Mouse (Mus musculus) stomach, postnatal 0 days (tissue): Measurements from ENCODE around the gene Sergef. TPM values are rescaled to one million over a fixed set of nuclear protein-coding genes. Genes with fewer than 3 reads are reported as not detected.

ENCODE experiments used
- ATAC-seq: fragments of 200-750 bp; cut with Nextera tagmentation; 2 replicates; pipeline ENCODE4 v1.8.0; 2017; ENCODE audit not compliant: low FRiP score, low TSS enrichment
- DNase-seq: peaks from one replicate; pipeline ENCODE4 v3.0.0-alpha.2; 2016; ENCODE audit warnings: low spot score
- H3K27ac ChIP-seq: fragments of 300-500 bp; sonication (generic); replicated peaks from 2 replicates; pipeline ENCODE4 v1.5.1; 2014; ENCODE audit warnings: mild to moderate bottlenecking, control low read depth
- H3K27me3 ChIP-seq: fragments of 300-500 bp; sonication (generic); 2 replicates; pipeline ENCODE4 v1.6.1; 2014; ENCODE audit warnings: low read length; ENCODE audit not compliant: control insufficient read depth, insufficient read depth
- H3K36me3 ChIP-seq: fragments of 300-500 bp; sonication (generic); 2 replicates; pipeline ENCODE4 v1.6.1; 2014; ENCODE audit warnings: low read length, mixed read lengths; ENCODE audit not compliant: control insufficient read depth, insufficient read depth
- H3K4me1 ChIP-seq: fragments of 300-500 bp; sonication (generic); replicated peaks from 2 replicates; pipeline ENCODE4 v1.6.1; 2014; ENCODE audit warnings: antibody characterized with exemption; ENCODE audit not compliant: control insufficient read depth, insufficient read depth
- H3K4me2 ChIP-seq: fragments of 300-500 bp; sonication (generic); replicated peaks from 2 replicates; pipeline ENCODE4 v1.6.1; 2014; ENCODE audit warnings: low read depth, mild to moderate bottlenecking, control low read depth, moderate library complexity
- H3K4me3 ChIP-seq: fragments of 300-500 bp; sonication (generic); 2 replicates; pipeline ENCODE4 v1.5.1; 2014; ENCODE audit warnings: low read depth, low read length, control low read depth
- H3K9ac ChIP-seq: fragments of 300-500 bp; sonication (generic); 2 replicates; pipeline ENCODE4 v1.6.1; 2014; ENCODE audit warnings: mild to moderate bottlenecking, low read length, control low read depth, mixed read lengths
- H3K9me3 ChIP-seq: fragments of 300-500 bp; sonication (generic); 2 replicates; pipeline ENCODE4 v1.6.1; 2016; ENCODE audit warnings: low read length; ENCODE audit not compliant: control insufficient read depth
- CTCF ChIP-seq: IDR thresholded peaks from 2 replicates; pipeline ENCODE4 v1.5.1; 2016; ENCODE audit warnings: antibody characterized with exemption, low read depth, mild to moderate bottlenecking, moderate library complexity
- EP300 ChIP-seq: optimal IDR thresholded peaks from 2 replicates; pipeline ENCODE3; 2016; ENCODE audit warnings: antibody characterized with exemption
- WGBS: fragments of 180-500 bp; shearing (Covaris S2); extraction: QIAGEN DNeasy Blood & Tissue Kit; methylation state at CpG from one replicate; pipeline ENCODE4 v1.1.7; 2014; 5-methylcytosine and 5-hydroxymethylcytosine counted together
- polyA plus RNA-seq: library from polyadenylated mRNA; unstranded; fragments of >200 nt; fragmentation: Nextera tagmentation; extraction: Ambion mirVana; gene quantifications from 2 replicates; pipeline ENCODE4 v1.2.1, GENCODE M21; 2015

The Sergef gene
- polyA plus RNA-seq, 1 experiment from 2014 or later: 11.4 TPM

DNA sequence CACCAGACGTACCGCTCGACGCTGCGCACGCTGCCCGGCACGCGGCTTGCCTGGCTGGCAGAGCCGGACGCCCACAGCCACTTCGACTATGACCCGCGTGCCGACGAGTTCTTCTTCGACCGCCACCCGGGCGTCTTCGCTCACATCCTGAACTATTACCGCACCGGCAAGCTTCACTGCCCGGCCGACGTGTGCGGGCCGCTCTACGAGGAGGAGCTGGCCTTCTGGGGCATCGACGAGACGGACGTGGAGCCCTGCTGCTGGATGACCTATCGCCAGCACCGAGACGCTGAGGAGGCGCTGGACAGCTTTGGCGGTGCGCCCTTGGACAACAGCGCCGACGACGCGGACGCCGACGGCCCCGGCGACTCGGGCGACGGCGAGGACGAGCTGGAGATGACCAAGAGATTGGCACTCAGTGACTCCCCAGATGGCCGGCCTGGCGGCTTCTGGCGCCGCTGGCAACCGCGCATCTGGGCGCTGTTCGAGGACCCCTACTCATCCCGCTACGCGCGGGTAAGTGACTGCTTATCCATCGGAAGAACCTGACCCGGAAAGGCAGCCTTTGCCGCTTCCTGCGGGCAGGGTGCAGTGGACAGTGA is 241.8 kb downstream of the Sergef start:
- WGBS: 13% methylated on average over 70 of the region's 70 CpGs
- DNase-seq: no peak
- no peaks in the 10 kb centered on the region for H3K4me1 ChIP-seq
- no peak overlapping the region for H3K4me2 ChIP-seq
- no peak overlapping the region for H3K4me3 ChIP-seq
- H3K9me3 ChIP-seq: no peaks in the 10 kb centered on the region
- TF ChIP-seq CTCF: no peak
- no peak for TF ChIP-seq EP300
- no peaks in the 10 kb centered on the region for H3K36me3 ChIP-seq
- no peak overlapping the region for H3K9ac ChIP-seq
- no peak overlapping the region for H3K27ac ChIP-seq
- ATAC-seq: no peak
- H3K27me3 ChIP-seq: peaks cover 33% of the 10 kb centered on the region

- Histone ChIP-seq H3K9ac (no peak overlapping the region), H3K27me3 (peaks cover 33% of the 10 kb centered on the region), H3K4me2 (peak overlapping the region; percentile 64), H3K27ac (no peak overlapping the region), H3K4me3 (peak overlapping the region; percentile 36), H3K9me3 (no peaks in the 10 kb centered on the region), H3K36me3 (no peaks in the 10 kb centered on the region), H3K4me1 (no peaks in the 10 kb centered on the region)
- WGBS: 1% methylated on average over 53 of the region's 64 CpGs
- DNase-seq (no peak), ATAC-seq (peak; percentile 19)
- TF ChIP-seq CTCF (peak; percentile 34), EP300 (no peak)
These were observed 242.5 kb downstream of the Sergef start for GRCm38 (mm10) chr7:46396928-46397731.

DNA sequence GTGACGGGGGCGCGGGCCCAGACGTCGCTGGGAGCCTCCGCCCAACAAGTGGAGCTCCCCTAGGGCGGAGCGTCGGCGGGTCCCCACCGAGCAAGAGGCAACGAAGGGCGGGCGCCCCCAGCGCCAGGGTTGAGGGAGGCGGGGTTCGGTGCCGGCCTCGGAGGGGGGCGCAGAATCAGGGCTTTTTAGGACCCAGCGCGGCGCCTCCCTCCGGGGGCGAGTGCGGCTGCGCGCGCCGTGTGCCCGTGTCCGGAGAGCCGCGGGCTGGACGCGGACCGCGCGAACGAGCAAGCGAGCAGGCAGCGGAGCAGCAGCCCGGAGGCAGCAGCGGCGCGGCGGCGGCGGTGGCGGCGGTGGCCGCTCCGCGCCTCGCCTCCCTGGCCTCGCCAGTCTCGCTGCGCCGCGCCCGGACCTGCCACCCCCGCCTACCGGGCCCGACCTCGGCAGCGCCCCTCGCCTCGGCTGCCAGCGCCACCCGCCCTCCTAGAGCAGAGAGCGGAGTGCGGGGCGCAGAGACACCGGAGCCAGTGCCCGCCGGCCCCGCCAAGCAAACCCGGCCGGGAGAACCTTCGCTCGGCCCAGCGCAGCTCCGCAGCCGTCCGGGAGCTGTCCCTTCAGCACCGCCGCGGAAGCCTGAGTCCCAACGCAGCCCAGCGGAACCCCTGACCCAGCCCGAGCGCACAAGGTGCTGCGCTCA is 243.2 kb downstream of the Sergef start, which contains the start of gene Kcnc1:
Kcnc1 (plus strand) TSS at position 267 of the 697 bp plus-strand sequence.
- Histone ChIP-seq H3K9me3 (no peaks in the 10 kb centered on the region), H3K4me2 (peak within 1 kb of the TSS; percentile 64), H3K36me3 (no peaks in the 10 kb centered on the region), H3K9ac (no peak within 1 kb of the TSS), H3K4me3 (peak within 1 kb of the TSS; percentile 36), H3K4me1 (no peaks in the 10 kb centered on the region), H3K27me3 (peaks cover 33% of the 10 kb centered on the region), H3K27ac (no peak within 1 kb of the TSS)
- WGBS: under 1% methylated on average over 45 of the region's 93 CpGs
- 0 out of 2 replicates have a peak, but pooled peaks have one; percentile 7 for TF ChIP-seq CTCF
- TF ChIP-seq EP300: no peak
- DNase-seq (peak; percentile 88), ATAC-seq (peak; percentile 80)

DNA sequence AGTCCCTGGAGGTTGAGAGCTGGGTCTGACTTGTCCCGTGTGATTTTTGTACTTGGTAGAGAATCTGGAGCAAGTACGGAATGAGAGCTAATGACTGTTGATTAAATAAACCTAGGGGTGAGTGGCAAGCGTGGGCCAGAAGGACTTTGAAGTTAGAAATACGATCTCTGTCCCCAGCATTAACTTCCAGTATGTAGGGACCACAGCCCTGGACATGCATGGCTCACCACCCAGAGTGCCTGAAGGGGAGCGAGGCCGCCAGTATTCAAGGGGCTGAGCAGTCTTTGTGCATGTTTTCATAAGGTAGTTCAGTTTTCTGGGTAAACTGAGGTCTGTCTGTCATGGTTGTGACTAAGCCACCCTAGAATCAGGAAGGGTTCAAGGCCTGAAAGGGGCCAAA is 244.0 kb downstream of the Sergef start:
- no peak for TF ChIP-seq EP300
- TF ChIP-seq CTCF: no peak
- no peak overlapping the region for H3K9ac ChIP-seq
- ATAC-seq (no peak), DNase-seq (no peak)
- H3K27ac ChIP-seq: no peak overlapping the region
- H3K4me1 ChIP-seq: no peaks in the 10 kb centered on the region
- H3K4me2 ChIP-seq: no peak overlapping the region
- H3K27me3 ChIP-seq: peaks cover 33% of the 10 kb centered on the region
- H3K36me3 ChIP-seq: no peaks in the 10 kb centered on the region
- 34% methylated on average over 6 of the region's 6 CpGs for WGBS
- no peaks in the 10 kb centered on the region for H3K9me3 ChIP-seq
- no peak overlapping the region for H3K4me3 ChIP-seq

DNA sequence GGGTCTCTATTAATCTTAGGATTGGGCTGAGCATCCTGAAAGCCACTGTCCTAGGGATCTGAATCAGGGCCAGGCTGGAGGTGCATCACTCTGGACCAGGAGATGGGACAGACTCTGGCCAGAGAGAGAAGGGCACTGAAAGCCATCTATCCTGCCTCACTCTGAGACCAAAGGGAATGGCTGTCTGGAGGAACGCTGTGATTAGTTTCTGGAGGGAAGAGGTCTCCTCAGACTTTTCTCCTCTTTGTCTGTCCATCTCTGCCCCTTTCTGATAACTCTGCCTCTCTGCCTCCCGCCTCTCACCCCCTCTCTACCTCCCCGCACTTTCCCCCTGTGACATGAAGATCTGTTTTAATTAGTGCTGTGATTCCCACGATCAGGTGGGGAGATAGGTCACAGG is 244.7 kb downstream of the Sergef start:
- 56% methylated on average over 4 of the region's 4 CpGs for WGBS
- no peaks in the 10 kb centered on the region for H3K9me3 ChIP-seq
- H3K27ac ChIP-seq: no peak overlapping the region
- no peaks in the 10 kb centered on the region for H3K36me3 ChIP-seq
- no peak overlapping the region for H3K4me2 ChIP-seq
- H3K27me3 ChIP-seq: peaks cover 33% of the 10 kb centered on the region
- no peak overlapping the region for H3K4me3 ChIP-seq
- H3K4me1 ChIP-seq: no peaks in the 10 kb centered on the region
- no peak for TF ChIP-seq EP300
- no peak for TF ChIP-seq CTCF
- no peak overlapping the region for H3K9ac ChIP-seq
- no peak for ATAC-seq
- no peak for DNase-seq
